Mouse (Mus musculus): Measurements from ENCODE around the gene Vps37b.

Vps37b gene

DNA sequence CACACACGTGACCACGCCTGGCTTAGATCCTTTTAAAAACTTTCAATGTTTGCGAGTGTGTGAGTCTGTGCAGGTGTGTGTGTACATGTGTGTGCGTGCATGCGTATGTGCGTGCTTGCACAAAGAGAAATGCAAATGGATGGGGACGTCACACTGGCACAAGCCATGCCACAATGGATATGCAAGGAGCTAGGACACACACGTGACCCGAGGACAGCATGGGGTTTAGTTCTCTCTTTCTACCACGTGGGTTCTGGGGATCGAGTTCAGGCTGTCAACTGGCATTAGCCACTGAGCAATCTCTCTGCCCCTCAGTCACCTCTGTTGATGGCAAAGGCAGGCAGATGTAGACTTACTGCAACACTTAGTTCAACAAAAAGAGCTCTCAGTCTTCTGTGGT, 10.4 kb downstream of the Vps37b start:
- no peak for DNase-seq

GRCm38 (mm10) chr5:124021148-124021547, 10.9 kb downstream of the Vps37b start:
- DNase-seq = no peak

- peak; percentile 94 for DNase-seq
Observed at GRCm38 (mm10) chr5:124019348-124020216, 12.5 kb downstream of the Vps37b start.

- DNase-seq = no peak
Observed at GRCm38 (mm10) chr5:124018651-124019050, 13.4 kb downstream of the Vps37b start.

GRCm38 (mm10) chr5:124017941-124018340, 14.1 kb downstream of the Vps37b start:
- no peak for DNase-seq

- DNase-seq = no peak
Observed at GRCm38 (mm10) chr5:124016291-124016821, 15.7 kb downstream of the Vps37b start.

- DNase-seq = no peak
Observed at GRCm38 (mm10) chr5:124015727-124016126, 16.3 kb downstream of the Vps37b start.

DNA sequence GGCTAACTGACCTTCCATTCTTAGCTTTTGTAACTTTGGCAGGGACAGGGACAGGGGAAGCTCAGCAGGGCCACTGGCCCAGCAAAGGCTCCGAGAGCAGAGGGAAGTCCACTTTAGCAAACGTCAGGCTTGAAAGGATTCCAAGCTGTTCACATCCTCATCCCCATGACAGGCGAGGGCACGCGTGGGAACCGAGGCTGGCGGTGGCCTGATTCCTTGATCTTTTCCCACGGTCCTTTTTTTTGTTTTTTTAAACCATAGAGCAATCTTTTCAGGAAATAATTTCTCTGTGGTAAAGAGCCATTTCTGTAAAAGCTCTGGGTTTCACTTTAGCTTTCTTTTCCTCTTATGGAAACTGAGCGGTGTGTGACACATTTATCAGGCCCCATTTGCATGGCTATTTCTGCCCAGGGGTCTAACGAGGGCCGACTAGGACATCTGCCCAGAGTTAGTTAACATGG, 17.2 kb downstream of the Vps37b start:
- DNase-seq = no peak

GRCm38 (mm10) chr5:124014180-124014579, 17.9 kb downstream of the Vps37b start:
- no peak for DNase-seq

- DNase-seq = no peak
Observed at GRCm38 (mm10) chr5:124013747-124014146, 18.3 kb downstream of the Vps37b start.

- no peak for DNase-seq
Observed at GRCm38 (mm10) chr5:124012885-124013284, 19.2 kb downstream of the Vps37b start.

GRCm38 (mm10) chr5:124011927-124012326, 20.1 kb downstream of the Vps37b start:
- no peak for DNase-seq

- no peak for DNase-seq
Observed at GRCm38 (mm10) chr5:124010910-124011655, 21.0 kb downstream of the Vps37b start.

- DNase-seq = no peak
Observed at GRCm38 (mm10) chr5:124010077-124010476, 22.0 kb downstream of the Vps37b start.

- no peak for DNase-seq
Observed at GRCm38 (mm10) chr5:124006891-124007491, 25.1 kb downstream of the Vps37b start.

GRCm38 (mm10) chr5:124006082-124006873, 25.8 kb downstream of the Vps37b start:
- no peak for DNase-seq

DNA sequence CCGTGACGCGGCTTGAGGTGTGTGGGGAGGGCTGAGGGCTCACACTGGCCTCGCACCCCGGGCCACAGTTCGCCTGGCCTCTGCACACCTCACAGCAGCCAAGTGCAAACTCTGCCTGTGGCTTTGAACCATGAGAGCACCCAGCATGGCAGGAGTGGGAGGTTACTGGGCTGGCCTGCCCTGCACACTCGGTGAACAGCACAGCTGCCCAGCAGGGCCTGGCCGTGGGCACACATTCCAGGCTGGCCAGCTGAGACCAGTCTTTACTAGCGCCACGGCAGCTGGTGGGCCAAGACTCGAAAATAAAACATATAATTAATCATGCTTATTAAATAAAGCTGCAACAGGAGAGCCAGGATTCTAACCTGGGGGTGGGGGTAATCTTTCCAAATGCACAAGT, 26.5 kb downstream of the Vps37b start:
- no peak for DNase-seq

GRCm38 (mm10) chr5:124005151-124005500, 26.9 kb downstream of the Vps37b start:
- no peak for DNase-seq

- no peak for DNase-seq
Observed at GRCm38 (mm10) chr5:124004356-124005150, 27.5 kb downstream of the Vps37b start.

- DNase-seq = no peak
Observed at GRCm38 (mm10) chr5:124003375-124003774, 28.7 kb downstream of the Vps37b start.

DNA sequence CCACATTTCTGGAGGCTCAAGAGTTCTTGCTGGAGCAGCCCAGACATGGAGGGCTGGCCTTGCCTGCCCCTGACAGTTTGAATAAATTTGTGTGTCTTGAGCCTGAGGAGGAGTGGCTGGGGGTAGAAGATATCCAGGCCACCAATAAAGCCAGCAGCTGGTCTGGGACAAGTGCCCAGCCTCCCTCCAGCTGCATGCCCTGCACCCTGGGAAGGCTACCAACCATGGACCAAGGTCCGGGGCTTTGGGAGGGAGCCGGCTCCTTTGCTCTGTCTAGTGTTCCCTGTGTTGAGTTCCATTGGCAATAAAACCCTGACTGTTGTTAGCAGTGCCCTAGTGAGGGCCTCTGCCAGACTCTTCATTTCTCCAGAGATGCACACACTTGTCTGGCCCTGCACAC, 29.2 kb downstream of the Vps37b start:
- DNase-seq = peak; percentile 78

GRCm38 (mm10) chr5:124001274-124001673, 30.8 kb downstream of the Vps37b start:
- no peak for DNase-seq
